ENCODE assay signal across 10 mouse cellular contexts in the genomic region with DNA sequence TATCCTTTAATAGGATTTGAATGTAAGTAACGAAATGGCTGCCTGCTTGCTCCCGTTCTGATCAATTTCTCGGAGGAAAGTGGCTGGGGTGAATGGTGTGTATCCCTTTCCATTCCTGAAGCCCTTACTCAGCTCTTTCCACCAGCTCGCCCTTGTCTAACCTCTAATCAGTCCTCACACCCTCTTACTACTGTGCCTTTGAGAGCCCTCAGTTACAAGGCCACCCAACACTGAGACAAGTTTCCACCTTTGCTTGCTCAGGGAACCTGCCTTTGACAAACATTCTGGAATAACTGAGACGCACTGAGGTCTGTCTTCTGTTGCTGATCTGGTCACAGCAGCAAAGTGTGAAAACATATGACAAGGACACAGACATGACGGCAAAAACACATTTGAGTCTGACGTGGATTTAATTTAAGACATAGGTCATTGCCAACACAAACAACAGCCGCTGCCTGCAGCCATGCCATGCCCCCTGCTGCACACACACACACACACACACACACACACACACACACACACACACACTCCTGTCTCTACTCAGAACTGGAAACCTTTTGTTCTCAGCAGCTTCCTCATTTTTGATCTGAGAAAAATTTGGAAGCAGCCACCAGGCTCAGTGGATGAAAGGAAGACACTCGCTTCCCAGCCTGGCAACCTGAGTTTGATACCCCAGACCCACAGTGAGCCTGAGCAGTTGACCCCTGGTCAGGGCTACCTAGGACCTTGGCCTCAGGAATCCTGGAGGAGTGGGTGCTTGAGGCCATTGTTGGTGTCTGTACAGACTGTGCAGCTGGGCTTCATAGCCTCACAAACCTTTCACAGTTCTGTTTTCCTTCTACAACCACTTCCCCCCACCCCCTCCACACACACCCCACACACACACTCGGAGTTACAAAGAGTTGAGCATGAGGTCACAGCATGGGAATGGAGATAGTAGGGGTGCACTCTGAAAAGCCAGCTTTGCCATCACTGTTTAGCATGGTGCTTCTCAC. TPM values are rescaled to one million over a fixed set of nuclear protein-coding genes. Genes with fewer than 3 reads are reported as not detected.
DNase-seq lines count a peak whose midpoint lies in the region; ATAC-seq lines count a peak whose summit lies in the region.
"Had no signal": no experiment of that assay in that cellular context is flagged by ENCODE, and none has a peak within 500 bp of the region (broad histone marks: within the 10 kb centered on the region; RNA-seq: fewer than 3 reads in every experiment).

No protein-coding gene starts in this region.

- H3K9ac ChIP-seq in forebrain, embryonic 14.5 days (ENCODE audit: low read length) = no peak overlapping the region
- H3K9ac ChIP-seq in liver, embryonic 16.5 days (ENCODE audit: low read depth, low read length) = no peak overlapping the region
- no peak overlapping the region; the same call in 1 of the 2 replicates for H3K9ac ChIP-seq in forebrain, embryonic 12.5 days

- peaks cover 41% of the 10 kb centered on the region for H3K4me1 ChIP-seq in forebrain, embryonic 10.5 days
- H3K4me1 ChIP-seq in forebrain, embryonic 14.5 days (ENCODE audit: control insufficient read depth, insufficient read depth, low read length) = no peaks in the 10 kb centered on the region
- H3K4me1 ChIP-seq in liver, embryonic 16.5 days (ENCODE audit: control insufficient read depth, low read depth, low read length) = peaks cover 22% of the 10 kb centered on the region
- H3K4me1 ChIP-seq in forebrain, embryonic 12.5 days = no peaks in the 10 kb centered on the region

- ATAC-seq in forebrain, embryonic 14.5 days = no peak
- ATAC-seq in liver, embryonic 16.5 days (ENCODE audit: low read depth) = 0 out of 2 replicates have a peak, but pooled peaks have one; percentile 17
- ATAC-seq in forebrain, embryonic 12.5 days (ENCODE audit: low FRiP score) = no peak

- no peak overlapping the region for H3K4me2 ChIP-seq in forebrain, embryonic 14.5 days (ENCODE audit: low read length)
- no peak overlapping the region for H3K4me2 ChIP-seq in liver, embryonic 16.5 days (ENCODE audit: low read depth, low read length)
- H3K4me2 ChIP-seq in forebrain, embryonic 12.5 days = no peak overlapping the region

- H3K4me3 ChIP-seq in forebrain, embryonic 10.5 days = no peak overlapping the region
- H3K4me3 ChIP-seq in forebrain, embryonic 14.5 days (ENCODE audit: low read depth, low read length) = no peak overlapping the region
- no peak overlapping the region for H3K4me3 ChIP-seq in liver, embryonic 16.5 days (ENCODE audit: low read depth, low read length)
- H3K4me3 ChIP-seq in forebrain, embryonic 12.5 days (replicated peaks) = no peak overlapping the region

- H3K36me3 ChIP-seq in forebrain, embryonic 10.5 days (replicated peaks) = no peaks in the 10 kb centered on the region
- no peaks in the 10 kb centered on the region for H3K36me3 ChIP-seq in forebrain, embryonic 14.5 days (ENCODE audit: control insufficient read depth, insufficient read depth, low read length)
- H3K36me3 ChIP-seq in liver, embryonic 16.5 days (ENCODE audit: control insufficient read depth, insufficient read depth) = no peaks in the 10 kb centered on the region
- H3K36me3 ChIP-seq in forebrain, embryonic 12.5 days (replicated peaks) = no peaks in the 10 kb centered on the region

- 66% methylated on average over 10 of the region's 10 CpGs for WGBS in forebrain, embryonic 10.5 days
- 71% methylated on average over 10 of the region's 10 CpGs for WGBS in forebrain, embryonic 14.5 days
- WGBS in liver, embryonic 16.5 days (ENCODE audit: insufficient replicate concordance) = 36% methylated on average over 10 of the region's 10 CpGs
- 71% methylated on average over 10 of the region's 10 CpGs for WGBS in forebrain, embryonic 12.5 days

- H3K27ac ChIP-seq in forebrain, embryonic 10.5 days = peak overlapping the region; percentile 66
- H3K27ac ChIP-seq in forebrain, embryonic 14.5 days (ENCODE audit: low read depth, low read length) = no peak overlapping the region
- no peak overlapping the region for H3K27ac ChIP-seq in liver, embryonic 16.5 days (ENCODE audit: low read length)
- H3K27ac ChIP-seq in forebrain, embryonic 12.5 days = no peak overlapping the region

- H3K9me3 ChIP-seq in forebrain, embryonic 10.5 days = no peaks in the 10 kb centered on the region
- H3K9me3 ChIP-seq in forebrain, embryonic 14.5 days (replicated peaks; ENCODE audit: control insufficient read depth, low read length) = no peaks in the 10 kb centered on the region
- no peaks in the 10 kb centered on the region for H3K9me3 ChIP-seq in liver, embryonic 16.5 days (replicated peaks; ENCODE audit: control insufficient read depth, low read length)
- H3K9me3 ChIP-seq in forebrain, embryonic 12.5 days = no peaks in the 10 kb centered on the region

- no peaks in the 10 kb centered on the region for H3K27me3 ChIP-seq in forebrain, embryonic 10.5 days (ENCODE audit: poor library complexity, severe bottlenecking)
- H3K27me3 ChIP-seq in forebrain, embryonic 14.5 days (replicated peaks; ENCODE audit: control insufficient read depth, insufficient read depth, low read length) = no peaks in the 10 kb centered on the region
- H3K27me3 ChIP-seq in liver, embryonic 16.5 days (ENCODE audit: control insufficient read depth, insufficient read depth, low read depth, low read length) = no peaks in the 10 kb centered on the region
- H3K27me3 ChIP-seq in forebrain, embryonic 12.5 days = no peaks in the 10 kb centered on the region

- no peak for DNase-seq in forebrain, embryonic 10.5 days (ENCODE audit: extremely low spot score, low spot score)
- no peak for DNase-seq in forebrain, embryonic 14.5 days (ENCODE audit: low spot score)
- peak; percentile 32 for DNase-seq in thymus, postnatal 0 days (ENCODE audit: low spot score)
- DNase-seq in thymus, postnatal 36 days = no peak
- no peak for DNase-seq in cerebellum, adult 9-11 months
- DNase-seq in cerebellum, adult 8-10 months = no peak
- DNase-seq: adrenal gland, adult 8-10 months; right cerebral cortex, postnatal 25 days had no signal

RNA-seq across cellular contexts. Expression of a gene that starts 37.6 kb away (rescaled TPM):
- polyA plus RNA-seq in forebrain, embryonic 10.5 days (2016; fragmentation: Nextera tagmentation; extraction: Ambion mirVana) = 1,226 and 1,339 TPM in 2 replicates
- polyA plus RNA-seq in forebrain, embryonic 14.5 days (2014; fragmentation: Nextera tagmentation; extraction: Ambion mirVana) = 1,442 and 1,550 TPM in 2 replicates
- 2,555 and 2,649 TPM in 2 replicates for polyA plus RNA-seq in thymus, postnatal 0 days (2015; fragmentation: Nextera tagmentation; extraction: Ambion mirVana)
- 3,514 and 3,691 TPM in 2 replicates for polyA plus RNA-seq in liver, embryonic 16.5 days (2015; fragmentation: Nextera tagmentation; extraction: Ambion mirVana)
- 1,239 and 1,358 TPM in 2 replicates for polyA plus RNA-seq in forebrain, embryonic 12.5 days (2016; fragmentation: Nextera tagmentation; extraction: Ambion mirVana)

RNA-seq across cellular contexts. Expression of a gene that starts 43.5 kb away (rescaled TPM):
- polyA plus RNA-seq in forebrain, embryonic 10.5 days (2016; fragmentation: Nextera tagmentation; extraction: Ambion mirVana) = 169 and 178 TPM in 2 replicates
- polyA plus RNA-seq in forebrain, embryonic 14.5 days (2014; fragmentation: Nextera tagmentation; extraction: Ambion mirVana) = 39.8 and 41.0 TPM in 2 replicates
- 102 and 134 TPM in 2 replicates for polyA plus RNA-seq in thymus, postnatal 0 days (2015; fragmentation: Nextera tagmentation; extraction: Ambion mirVana)
- polyA plus RNA-seq in liver, embryonic 16.5 days (2015; fragmentation: Nextera tagmentation; extraction: Ambion mirVana) = 76.2 and 79.7 TPM in 2 replicates
- 147 and 149 TPM in 2 replicates for polyA plus RNA-seq in forebrain, embryonic 12.5 days (2016; fragmentation: Nextera tagmentation; extraction: Ambion mirVana)

RNA-seq across cellular contexts. Expression of a gene that starts 58.6 kb away (rescaled TPM):
- 2.1 and 2.3 TPM in 2 replicates for polyA plus RNA-seq in forebrain, embryonic 10.5 days (2016; fragmentation: Nextera tagmentation; extraction: Ambion mirVana)
- polyA plus RNA-seq in forebrain, embryonic 14.5 days (2014; fragmentation: Nextera tagmentation; extraction: Ambion mirVana) = 1.1 and 1.4 TPM in 2 replicates
- polyA plus RNA-seq in thymus, postnatal 0 days (2015; fragmentation: Nextera tagmentation; extraction: Ambion mirVana) = 0.39 and 0.54 TPM in 2 replicates
- polyA plus RNA-seq in liver, embryonic 16.5 days (2015; fragmentation: Nextera tagmentation; extraction: Ambion mirVana) = 0.13 and 0.14 TPM in 2 replicates
- polyA plus RNA-seq in forebrain, embryonic 12.5 days (2016; fragmentation: Nextera tagmentation; extraction: Ambion mirVana) = 1.1 and 1.4 TPM in 2 replicates

RNA-seq across cellular contexts. Expression of a gene that starts 58.6 kb away (rescaled TPM):
- 39.3 and 39.8 TPM in 2 replicates for polyA plus RNA-seq in forebrain, embryonic 10.5 days (2016; fragmentation: Nextera tagmentation; extraction: Ambion mirVana)
- polyA plus RNA-seq in forebrain, embryonic 14.5 days (2014; fragmentation: Nextera tagmentation; extraction: Ambion mirVana) = 20.6 and 21.5 TPM in 2 replicates
- 12.6 and 13.3 TPM in 2 replicates for polyA plus RNA-seq in thymus, postnatal 0 days (2015; fragmentation: Nextera tagmentation; extraction: Ambion mirVana)
- 236 and 248 TPM in 2 replicates for polyA plus RNA-seq in liver, embryonic 16.5 days (2015; fragmentation: Nextera tagmentation; extraction: Ambion mirVana)
- 19.0 and 22.7 TPM in 2 replicates for polyA plus RNA-seq in forebrain, embryonic 12.5 days (2016; fragmentation: Nextera tagmentation; extraction: Ambion mirVana)
